Mouse (Mus musculus) embryonic facial prominence, embryonic 10.5 days (tissue): ENCODE data around the gene Lmo3. TPM values are rescaled to one million over a fixed set of nuclear protein-coding genes. Genes with fewer than 3 reads are reported as not detected.

Experiments used
- DNase-seq: peaks from one replicate; pipeline ENCODE4 v3.0.0-alpha.2; 2017; ENCODE audit warnings: low spot score
- H3K27ac ChIP-seq: fragments of 300-500 bp; sonication (generic); replicated peaks from 2 replicates; pipeline ENCODE4 v1.5.1; 2016; ENCODE audit warnings: mild to moderate bottlenecking
- H3K27me3 ChIP-seq: fragments of 300-500 bp; sonication (generic); replicated peaks from 2 replicates; pipeline ENCODE4 v1.6.1; 2016; ENCODE audit warnings: low read depth, mild to moderate bottlenecking; ENCODE audit not compliant: poor library complexity, severe bottlenecking
- H3K36me3 ChIP-seq: fragments of 300-500 bp; sonication (generic); replicated peaks from 2 replicates; pipeline ENCODE4 v1.6.1; 2016; ENCODE audit warnings: mild to moderate bottlenecking, moderate library complexity
- H3K4me1 ChIP-seq: fragments of 300-500 bp; sonication (generic); 2 replicates; pipeline ENCODE4 v1.6.1; 2016
- H3K4me3 ChIP-seq: fragments of 300-500 bp; sonication (generic); 2 replicates; pipeline ENCODE4 v1.5.1; 2016; ENCODE audit warnings: mild to moderate bottlenecking, moderate library complexity
- H3K9me3 ChIP-seq: fragments of 300-500 bp; sonication (generic); 2 replicates; pipeline ENCODE4 v1.6.1; 2016; ENCODE audit warnings: mild to moderate bottlenecking
- WGBS: fragments of 180-500 bp; shearing (Covaris S2); methylation state at CpG from one replicate; pipeline ENCODE4 v1.1.7; 2016; 5-methylcytosine and 5-hydroxymethylcytosine counted together
- polyA plus RNA-seq: library from polyadenylated mRNA; unstranded; fragments of >200 nt; fragmentation: Nextera tagmentation; extraction: Ambion mirVana; gene quantifications from 2 replicates; pipeline ENCODE4 v1.2.1, GENCODE M21; 2016

Gene Lmo3
- 5.0 and 6.7 TPM in 2 replicates for polyA plus RNA-seq

DNA sequence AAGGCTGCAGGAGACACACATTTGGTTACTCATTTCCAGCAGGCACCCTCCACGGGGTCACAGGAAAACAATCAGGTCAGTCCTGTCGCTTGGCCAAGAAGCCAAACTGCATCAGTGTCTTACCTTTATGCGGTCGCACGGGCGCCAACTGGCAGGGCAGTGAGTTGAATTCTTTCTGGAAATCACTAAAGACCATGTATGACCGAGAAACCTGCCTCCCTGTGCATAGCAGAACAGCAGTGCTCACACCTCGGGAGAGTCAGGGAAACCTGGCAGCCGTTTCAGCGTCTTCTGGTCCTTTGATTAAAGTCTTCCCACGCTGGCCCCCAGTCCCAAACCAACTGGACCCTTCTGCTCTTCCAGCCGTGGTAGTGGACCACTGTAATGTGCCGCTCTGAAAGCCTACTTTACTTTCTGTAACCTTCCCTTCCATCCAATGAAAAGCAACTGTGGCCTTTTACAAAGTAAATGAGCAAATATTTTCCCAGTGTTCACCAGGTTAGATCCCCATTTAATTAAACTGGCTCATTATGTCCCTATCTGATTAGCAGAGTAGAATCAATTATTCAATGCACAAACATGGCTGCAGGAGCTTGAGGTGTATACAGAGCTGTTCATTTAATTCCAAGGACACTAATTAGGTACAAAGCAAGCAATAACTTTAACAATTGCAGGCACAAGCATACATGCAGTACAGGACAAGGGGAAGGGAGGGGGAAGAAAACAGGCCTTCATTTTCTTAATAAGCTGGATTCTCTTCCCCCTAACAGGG is at the start of gene Lmo3:
Lmo3 (minus strand) TSS at position 235 of the 772 bp plus-strand sequence.
- H3K36me3 ChIP-seq, result no peaks in the 10 kb centered on the region
- no peak for DNase-seq
- no peak within 1 kb of the TSS for H3K27ac ChIP-seq
- H3K9me3 ChIP-seq, result no peaks in the 10 kb centered on the region
- H3K4me1 ChIP-seq, result no peaks in the 10 kb centered on the region
- H3K27me3 ChIP-seq, result no peaks in the 10 kb centered on the region
- H3K4me3 ChIP-seq, result no peak within 1 kb of the TSS
- WGBS, result 72% methylated on average over 13 of the region's 13 CpGs

DNA sequence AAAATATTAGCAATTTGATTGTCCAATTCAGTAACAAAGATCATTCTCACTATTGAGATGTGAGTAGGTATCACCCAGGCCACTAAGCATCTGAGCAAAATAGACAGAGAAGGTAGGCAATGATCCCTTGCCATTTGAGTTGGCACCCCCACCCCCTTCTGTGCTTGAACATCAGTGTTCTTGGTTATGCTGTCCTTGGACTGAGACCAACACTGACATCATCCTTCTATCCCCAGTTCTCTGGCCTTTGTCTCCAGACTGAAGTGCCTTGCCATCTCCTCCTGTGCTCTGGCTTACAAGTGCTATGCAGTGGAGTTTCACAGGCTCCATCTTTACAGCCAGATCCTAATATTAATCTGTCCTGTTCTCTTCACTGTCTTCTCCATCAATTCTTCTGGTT is 39.0 kb upstream of the Lmo3 start:
- no peaks in the 10 kb centered on the region for H3K36me3 ChIP-seq

DNA sequence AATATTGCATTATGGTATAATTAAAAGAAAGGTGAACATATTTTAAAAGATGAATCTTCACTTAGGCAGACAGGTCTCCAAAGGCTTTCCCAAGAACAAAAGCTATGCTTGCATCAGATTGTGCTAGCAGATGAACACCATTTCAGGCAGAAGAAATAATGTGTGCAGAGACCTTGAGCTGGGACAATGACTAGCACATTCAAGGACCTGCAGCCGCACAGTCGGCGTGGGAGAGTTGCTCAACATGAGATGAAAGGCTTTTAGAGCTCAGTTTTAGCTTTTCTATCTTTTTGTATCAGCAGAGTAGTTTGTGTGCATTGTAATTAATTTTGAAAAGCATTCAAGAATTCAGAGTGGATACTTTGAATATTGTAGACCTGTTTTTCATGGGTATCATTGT is 36.6 kb upstream of the Lmo3 start:
- no peaks in the 10 kb centered on the region for H3K9me3 ChIP-seq
- H3K27me3 ChIP-seq, result no peaks in the 10 kb centered on the region
- H3K4me1 ChIP-seq, result no peaks in the 10 kb centered on the region
- no peaks in the 10 kb centered on the region for H3K36me3 ChIP-seq
- H3K4me3 ChIP-seq, result no peak overlapping the region
- WGBS, result 88% methylated on average over 3 of the region's 3 CpGs
- no peak overlapping the region for H3K27ac ChIP-seq
- no peak for DNase-seq

More for the DNA sequence above, 39.0 kb upstream of the Lmo3 start:
- no peak overlapping the region for H3K4me3 ChIP-seq
- H3K4me1 ChIP-seq, result no peaks in the 10 kb centered on the region
- H3K27ac ChIP-seq, result no peak overlapping the region
- H3K9me3 ChIP-seq, result no peaks in the 10 kb centered on the region
- DNase-seq, result no peak
- no peaks in the 10 kb centered on the region for H3K27me3 ChIP-seq

- Histone ChIP-seq H3K27ac (no peak overlapping the region), H3K9me3 (no peaks in the 10 kb centered on the region), H3K36me3 (no peaks in the 10 kb centered on the region), H3K4me1 (no peaks in the 10 kb centered on the region), H3K4me3 (no peak overlapping the region), H3K27me3 (no peaks in the 10 kb centered on the region)
- no peak for DNase-seq
- WGBS, result 84% methylated on average over 15 of the region's 15 CpGs
These were observed 15.2 kb upstream of the Lmo3 start for GRCm38 (mm10) chr6:138597016-138597415.

DNA sequence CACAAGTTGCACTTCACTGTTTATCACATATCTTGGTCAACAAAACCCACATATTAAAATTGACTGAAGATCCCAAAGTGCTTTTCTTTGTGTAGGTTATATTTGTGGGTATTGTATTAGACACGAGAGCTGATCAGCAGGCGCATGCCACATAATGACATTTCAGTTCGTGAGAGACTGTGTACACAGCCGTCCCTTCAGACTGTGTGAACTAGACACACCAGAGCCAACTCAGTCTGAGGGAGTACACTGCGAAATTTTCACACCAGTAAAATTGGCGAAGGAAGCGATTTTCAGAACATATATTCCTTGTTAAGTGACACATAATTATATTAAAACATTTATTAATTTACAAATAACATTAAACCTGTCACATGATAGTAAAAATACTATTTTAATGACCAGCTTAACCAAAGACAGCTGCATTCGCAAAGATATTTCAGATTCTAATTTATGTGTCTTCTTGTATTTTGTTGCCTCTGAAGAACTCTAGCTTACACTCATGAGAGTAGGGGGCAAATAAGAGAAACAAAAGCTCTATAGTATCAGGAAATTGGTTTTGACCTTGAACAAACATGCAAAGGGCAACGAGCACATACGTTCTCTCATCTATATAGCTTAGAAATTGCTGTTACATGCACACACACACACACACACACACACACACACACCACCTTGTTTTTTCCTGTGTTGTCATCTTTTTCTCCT is 14.4 kb upstream of the Lmo3 start:
- H3K27ac ChIP-seq, result no peak overlapping the region
- H3K9me3 ChIP-seq, result no peaks in the 10 kb centered on the region
- no peak overlapping the region for H3K4me3 ChIP-seq
- H3K4me1 ChIP-seq, result no peaks in the 10 kb centered on the region
- WGBS, result 69% methylated on average over 10 of the region's 10 CpGs
- H3K27me3 ChIP-seq, result no peaks in the 10 kb centered on the region
- no peak for DNase-seq
- H3K36me3 ChIP-seq, result no peaks in the 10 kb centered on the region

DNA sequence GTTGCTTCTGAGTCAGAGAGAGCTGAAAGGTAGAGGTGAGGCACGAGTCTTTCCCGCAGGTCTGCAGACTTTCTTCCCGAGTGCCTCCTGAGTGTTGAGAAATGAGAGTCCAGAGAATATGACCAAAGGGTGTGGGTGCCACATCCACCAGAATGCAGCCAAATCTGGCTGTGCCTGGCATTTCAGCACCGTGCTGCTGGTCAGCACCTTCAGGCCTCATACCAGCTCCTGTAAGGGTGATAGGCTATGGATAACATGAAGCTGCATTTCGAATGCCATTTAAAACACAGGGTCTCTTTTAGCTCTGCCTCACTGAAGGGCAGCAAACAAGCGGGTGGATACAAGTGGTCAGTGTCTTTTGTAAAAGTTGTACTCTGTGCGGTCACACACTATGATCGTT is 1.5 kb upstream of the Lmo3 start:
- Histone ChIP-seq H3K4me3 (no peak overlapping the region), H3K4me1 (no peaks in the 10 kb centered on the region), H3K27me3 (no peaks in the 10 kb centered on the region), H3K27ac (no peak overlapping the region), H3K36me3 (no peaks in the 10 kb centered on the region), H3K9me3 (no peaks in the 10 kb centered on the region)
- WGBS, result 68% methylated on average over 8 of the region's 8 CpGs
- DNase-seq, result peak; percentile 52

GRCm38 (mm10) chr6:138582506-138583000 is 785 bp upstream of the Lmo3 start:
- Histone ChIP-seq H3K27me3 (no peaks in the 10 kb centered on the region), H3K36me3 (no peaks in the 10 kb centered on the region), H3K4me1 (no peaks in the 10 kb centered on the region), H3K4me3 (no peak overlapping the region), H3K27ac (no peak overlapping the region), H3K9me3 (no peaks in the 10 kb centered on the region)
- DNase-seq, result no peak
- WGBS, result 60% methylated on average over 4 of the region's 4 CpGs

DNA sequence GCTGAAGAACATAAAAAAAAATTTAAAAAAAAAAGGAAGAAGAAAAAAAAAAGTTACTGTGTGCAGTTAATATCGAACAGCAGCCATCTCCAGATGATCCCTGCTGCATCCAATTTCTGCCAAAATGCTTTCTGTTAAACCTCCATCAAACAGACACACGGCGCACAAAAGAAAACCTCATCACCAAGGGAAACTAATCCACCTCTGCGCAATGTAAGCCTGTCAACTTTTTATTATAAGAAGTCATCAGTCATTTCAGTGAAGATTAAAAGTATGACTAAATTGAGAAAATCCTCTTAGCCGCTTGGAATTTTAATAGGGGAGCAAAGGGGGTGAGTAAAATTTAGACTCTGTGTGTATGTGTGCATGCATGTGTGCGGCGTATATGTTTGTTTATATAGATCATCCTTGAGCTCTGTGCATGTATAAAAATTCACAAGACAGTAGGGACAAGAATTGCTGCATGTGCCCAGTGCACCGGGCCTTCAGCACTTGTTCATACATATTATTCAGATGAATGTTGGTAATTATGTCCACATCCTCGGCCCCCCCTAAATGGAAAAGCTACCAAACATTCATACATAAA is 1.2 kb downstream of the Lmo3 start:
- H3K27ac ChIP-seq, result no peak overlapping the region
- H3K4me1 ChIP-seq, result no peaks in the 10 kb centered on the region
- no peak for DNase-seq
- no peaks in the 10 kb centered on the region for H3K9me3 ChIP-seq
- no peak overlapping the region for H3K4me3 ChIP-seq
- no peaks in the 10 kb centered on the region for H3K36me3 ChIP-seq
- no peaks in the 10 kb centered on the region for H3K27me3 ChIP-seq
- 84% methylated on average over 9 of the region's 9 CpGs for WGBS

- DNase-seq, result no peak
- no peaks in the 10 kb centered on the region for H3K27me3 ChIP-seq
- no peaks in the 10 kb centered on the region for H3K36me3 ChIP-seq
- 91% methylated on average over 2 of the region's 2 CpGs for WGBS
- no peak overlapping the region for H3K4me3 ChIP-seq
- no peaks in the 10 kb centered on the region for H3K9me3 ChIP-seq
- H3K27ac ChIP-seq, result no peak overlapping the region
- H3K4me1 ChIP-seq, result no peaks in the 10 kb centered on the region
These were observed 18.4 kb downstream of the Lmo3 start for GRCm38 (mm10) chr6:138563416-138563815.

DNA sequence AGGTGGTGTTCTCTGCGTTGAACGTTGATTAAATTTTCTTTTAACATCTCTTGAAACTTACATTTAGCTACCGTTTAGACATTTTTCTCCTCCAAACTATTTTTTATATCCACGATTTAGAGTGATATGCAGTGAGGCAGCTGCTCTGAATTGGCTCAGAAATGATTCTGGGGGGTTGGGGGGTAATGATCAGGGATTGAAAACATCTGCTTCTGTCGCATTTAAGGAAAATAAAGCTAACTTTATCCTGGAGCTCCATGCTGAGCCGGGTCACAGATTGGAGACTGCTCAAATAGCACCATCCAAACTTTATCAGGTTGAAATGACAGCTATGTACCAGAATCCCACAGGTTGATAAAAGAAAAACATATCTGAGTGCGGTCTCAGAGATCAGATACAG is 29.6 kb downstream of the Lmo3 start:
- DNase-seq, result no peak
- no peak overlapping the region for H3K4me3 ChIP-seq
- WGBS, result 63% methylated on average over 7 of the region's 7 CpGs

GRCm38 (mm10) chr6:138534879-138535278 is 46.9 kb downstream of the Lmo3 start:
- Histone ChIP-seq H3K27me3 (no peaks in the 10 kb centered on the region), H3K27ac (no peak overlapping the region), H3K36me3 (no peaks in the 10 kb centered on the region), H3K9me3 (no peaks in the 10 kb centered on the region), H3K4me1 (no peaks in the 10 kb centered on the region), H3K4me3 (no peak overlapping the region)
- 81% methylated on average over 2 of the region's 2 CpGs for WGBS
- DNase-seq, result no peak

More for the DNA sequence above, 29.6 kb downstream of the Lmo3 start:
- H3K27ac ChIP-seq, result no peak overlapping the region
- H3K27me3 ChIP-seq, result no peaks in the 10 kb centered on the region
- H3K4me1 ChIP-seq, result peaks cover 11% of the 10 kb centered on the region
- H3K9me3 ChIP-seq, result no peaks in the 10 kb centered on the region
- no peaks in the 10 kb centered on the region for H3K36me3 ChIP-seq

DNA sequence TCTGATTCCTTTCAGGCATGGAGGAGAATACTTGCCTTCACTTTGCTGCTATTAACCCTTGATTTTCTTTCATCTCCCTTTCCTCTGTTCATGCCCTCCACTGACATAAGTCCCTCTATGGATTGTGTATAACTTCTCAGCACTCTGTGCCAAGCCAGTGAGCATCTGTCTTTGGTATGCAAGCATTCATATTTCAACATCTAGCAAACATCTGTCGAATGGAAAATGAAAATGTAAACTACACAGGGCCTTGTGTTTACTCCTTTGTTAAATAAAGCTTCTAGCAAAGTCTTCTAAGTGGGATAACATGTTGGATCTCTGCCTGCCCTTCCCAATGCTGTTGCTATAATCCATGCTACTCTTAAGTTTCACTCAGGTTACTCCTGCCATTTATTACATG is 75.1 kb downstream of the Lmo3 start:
- H3K36me3 ChIP-seq, result no peaks in the 10 kb centered on the region
- H3K27me3 ChIP-seq, result no peaks in the 10 kb centered on the region
- no peaks in the 10 kb centered on the region for H3K9me3 ChIP-seq
- WGBS, result 78% methylated on average over 1 of the region's 1 CpGs
- no peaks in the 10 kb centered on the region for H3K4me1 ChIP-seq
- no peak overlapping the region for H3K27ac ChIP-seq
- DNase-seq, result no peak
- no peak overlapping the region for H3K4me3 ChIP-seq

- 95% methylated on average over 1 of the region's 1 CpGs for WGBS
- Histone ChIP-seq H3K9me3 (no peaks in the 10 kb centered on the region), H3K36me3 (no peaks in the 10 kb centered on the region), H3K4me1 (no peaks in the 10 kb centered on the region), H3K27me3 (no peaks in the 10 kb centered on the region), H3K27ac (no peak overlapping the region), H3K4me3 (no peak overlapping the region)
- no peak for DNase-seq
These were observed 77.8 kb downstream of the Lmo3 start for GRCm38 (mm10) chr6:138503946-138504345.
